26 mouse cellular contexts compared by ENCODE assay signal in the genomic region with DNA sequence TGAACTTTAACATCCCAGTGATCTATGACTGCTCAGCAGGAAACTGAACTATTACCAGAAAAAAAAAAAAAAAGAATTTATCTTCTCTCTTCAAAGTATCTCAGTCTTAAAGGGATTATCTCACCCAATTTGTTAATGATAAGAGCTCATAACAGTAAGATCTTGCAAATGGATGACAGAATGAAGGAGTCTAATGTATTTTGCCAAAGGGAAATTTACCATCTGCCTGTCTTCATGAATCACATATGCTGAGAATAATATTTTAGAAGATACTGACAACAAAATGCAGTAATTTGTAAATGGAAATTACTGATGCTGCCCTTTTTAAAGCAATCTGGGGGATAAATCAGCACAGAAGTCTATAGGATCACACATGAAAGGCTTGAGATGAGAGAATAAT.
DNase-seq lines count a peak whose midpoint lies in the region; ATAC-seq and TF ChIP-seq lines count a peak whose summit lies in the region.
"Had no signal": no experiment of that assay in that cellular context is flagged by ENCODE, and none has a peak within 500 bp of the region (broad histone marks: within the 10 kb centered on the region; RNA-seq: fewer than 3 reads in every experiment).

No protein-coding gene starts in this region.

- no peaks in the 10 kb centered on the region for H3K9me3 ChIP-seq in forebrain, embryonic 14.5 days (replicated peaks; ENCODE audit: control insufficient read depth, low read length)
- no peaks in the 10 kb centered on the region for H3K9me3 ChIP-seq in forebrain, embryonic 12.5 days
- no peaks in the 10 kb centered on the region for H3K9me3 ChIP-seq in forebrain, postnatal 0 days (ENCODE audit: low read length)
- no peaks in the 10 kb centered on the region for H3K9me3 ChIP-seq in forebrain, embryonic 10.5 days
- H3K9me3 ChIP-seq: embryonic facial prominence, embryonic 13.5 days; embryonic facial prominence, embryonic 15.5 days; G1E had no signal

- no peak overlapping the region for H3K27ac ChIP-seq in forebrain, embryonic 14.5 days (ENCODE audit: low read depth, low read length)
- no peak overlapping the region for H3K27ac ChIP-seq in forebrain, embryonic 12.5 days
- no peak overlapping the region for H3K27ac ChIP-seq in forebrain, postnatal 0 days (ENCODE audit: low read depth, low read length)
- no peak overlapping the region for H3K27ac ChIP-seq in forebrain, embryonic 10.5 days
- H3K27ac ChIP-seq: embryonic facial prominence, embryonic 13.5 days; embryonic facial prominence, embryonic 15.5 days had no signal

- H3K4me2 ChIP-seq in forebrain, embryonic 14.5 days (ENCODE audit: low read length) = no peak overlapping the region
- no peak overlapping the region for H3K4me2 ChIP-seq in forebrain, embryonic 12.5 days
- H3K4me2 ChIP-seq in forebrain, postnatal 0 days (ENCODE audit: low read depth) = no peak overlapping the region
- H3K4me2 ChIP-seq: embryonic facial prominence, embryonic 13.5 days; embryonic facial prominence, embryonic 15.5 days had no signal

- no peak overlapping the region for H3K4me3 ChIP-seq in forebrain, embryonic 14.5 days (ENCODE audit: low read depth, low read length)
- H3K4me3 ChIP-seq in forebrain, embryonic 12.5 days (replicated peaks) = no peak overlapping the region
- no peak overlapping the region for H3K4me3 ChIP-seq in forebrain, postnatal 0 days (ENCODE audit: low read depth, low read length)
- no peak overlapping the region for H3K4me3 ChIP-seq in forebrain, embryonic 10.5 days
- H3K4me3 ChIP-seq: embryonic facial prominence, embryonic 13.5 days; embryonic facial prominence, embryonic 15.5 days; erythroblast, embryonic 14.5 days had no signal

- DNase-seq in forebrain, embryonic 14.5 days (ENCODE audit: low spot score) = peak; percentile 62
- DNase-seq in forebrain, postnatal 0 days = peak; percentile 9
- DNase-seq in forebrain, embryonic 10.5 days (ENCODE audit: extremely low spot score, low spot score) = no peak
- DNase-seq in brain, adult 2 months (ENCODE audit: low read depth, low spot score) = peak; percentile 18
- peak; percentile 10 for DNase-seq in brain, embryonic 18.5 days (ENCODE audit: low read depth, low spot score)
- DNase-seq in spleen, postnatal 4 days (ENCODE audit: low spot score in 2 of 2) = no peak
- DNase-seq: adrenal gland, adult 8-10 months; adrenal gland, postnatal 14 days; adrenal gland, postnatal 36 days; B cell, adult 2 months; cerebellum, adult 11 months; cerebellum, adult 18-20 months; cerebellum, adult 8-10 months; cerebellum, adult 9-11 months; cerebellum, postnatal 14 days; cerebellum, postnatal 36 days; embryo, embryonic 11 days had no signal

- no peak for TF ChIP-seq CTCF in forebrain, postnatal 0 days (IDR thresholded peaks at IDR 0.05; ENCODE audit: low read depth)

- peak; percentile 15; the same call in 1 of the 2 replicates for ATAC-seq in forebrain, embryonic 14.5 days
- ATAC-seq in forebrain, embryonic 12.5 days (ENCODE audit: low FRiP score) = no peak
- ATAC-seq in forebrain, postnatal 0 days = no peak; the same call in 1 of the 2 replicates
- ATAC-seq: activated CD4-positive, CD25-positive, alpha-beta regulatory T cell, adult 4 months; CD4-positive, CD25-positive, alpha-beta regulatory T cell, adult 4 months; Patski had no signal

- H3K27me3 ChIP-seq in forebrain, embryonic 14.5 days (replicated peaks; ENCODE audit: control insufficient read depth, insufficient read depth, low read length) = no peaks in the 10 kb centered on the region
- H3K27me3 ChIP-seq in forebrain, embryonic 12.5 days = peaks cover 6% of the 10 kb centered on the region; the same call in 1 of the 2 replicates
- no peaks in the 10 kb centered on the region for H3K27me3 ChIP-seq in forebrain, postnatal 0 days (ENCODE audit: insufficient read depth, low read length)
- H3K27me3 ChIP-seq in forebrain, embryonic 10.5 days (ENCODE audit: poor library complexity, severe bottlenecking) = peaks cover 21% of the 10 kb centered on the region
- H3K27me3 ChIP-seq: CH12.LX; embryonic facial prominence, embryonic 13.5 days; embryonic facial prominence, embryonic 15.5 days had no signal

- H3K4me1 ChIP-seq in forebrain, embryonic 14.5 days (ENCODE audit: control insufficient read depth, insufficient read depth, low read length) = no peaks in the 10 kb centered on the region
- H3K4me1 ChIP-seq in forebrain, embryonic 12.5 days = no peaks in the 10 kb centered on the region
- H3K4me1 ChIP-seq in forebrain, postnatal 0 days (ENCODE audit: insufficient read depth) = no peaks in the 10 kb centered on the region
- H3K4me1 ChIP-seq in forebrain, embryonic 10.5 days = peaks cover 10% of the 10 kb centered on the region; the same call in 1 of the 2 replicates
- H3K4me1 ChIP-seq: embryonic facial prominence, embryonic 13.5 days; embryonic facial prominence, embryonic 15.5 days had no signal

- H3K36me3 ChIP-seq in forebrain, embryonic 14.5 days (ENCODE audit: control insufficient read depth, insufficient read depth, low read length) = no peaks in the 10 kb centered on the region
- H3K36me3 ChIP-seq in forebrain, embryonic 12.5 days (replicated peaks) = no peaks in the 10 kb centered on the region
- H3K36me3 ChIP-seq in forebrain, postnatal 0 days (ENCODE audit: insufficient read depth) = no peaks in the 10 kb centered on the region
- no peaks in the 10 kb centered on the region for H3K36me3 ChIP-seq in forebrain, embryonic 10.5 days (replicated peaks)
- H3K36me3 ChIP-seq: embryonic facial prominence, embryonic 13.5 days; embryonic facial prominence, embryonic 15.5 days; G1E had no signal

- H3K9ac ChIP-seq in forebrain, embryonic 14.5 days (ENCODE audit: low read length) = no peak overlapping the region
- no peak overlapping the region for H3K9ac ChIP-seq in forebrain, embryonic 12.5 days
- no peak overlapping the region for H3K9ac ChIP-seq in forebrain, postnatal 0 days
- H3K9ac ChIP-seq: embryonic facial prominence, embryonic 13.5 days; embryonic facial prominence, embryonic 15.5 days had no signal

Comparison
In these comparisons a context has a peak if more than half of its experiments do, and no peak if none do; other contexts are left out.
1. DNase-seq: peak in forebrain, embryonic 14.5 days (single experiment), forebrain, postnatal 0 days (single experiment), brain, adult 2 months (single experiment) and brain, embryonic 18.5 days (single experiment); none in forebrain, embryonic 10.5 days (single experiment) and spleen, postnatal 4 days (0 of 2).